Mouse (Mus musculus) heart, adult 2 months (tissue): Measurements from ENCODE around the gene Brpf3.

ENCODE experiments used
- CTCF ChIP-seq: fragments of 200-600 bp; IDR thresholded peaks from 2 replicates; pipeline ENCODE4 v1.8.1; 2022; ENCODE audit warnings: antibody characterized with exemption, mild to moderate bottlenecking, moderate library complexity
- EP300 ChIP-seq: fragments of 200-500 bp; IDR thresholded peaks from 2 replicates; pipeline ENCODE4 v1.6.1; 2011; ENCODE audit warnings: low read depth, low read length, control low read depth; ENCODE audit not compliant: insufficient read depth
- POLR2A ChIP-seq: fragments of 200-500 bp; IDR thresholded peaks from 2 replicates; pipeline ENCODE4 v1.6.1; 2011; ENCODE audit warnings: mild to moderate bottlenecking, low read depth, low read length, control low read depth; ENCODE audit not compliant: insufficient read depth

DNA sequence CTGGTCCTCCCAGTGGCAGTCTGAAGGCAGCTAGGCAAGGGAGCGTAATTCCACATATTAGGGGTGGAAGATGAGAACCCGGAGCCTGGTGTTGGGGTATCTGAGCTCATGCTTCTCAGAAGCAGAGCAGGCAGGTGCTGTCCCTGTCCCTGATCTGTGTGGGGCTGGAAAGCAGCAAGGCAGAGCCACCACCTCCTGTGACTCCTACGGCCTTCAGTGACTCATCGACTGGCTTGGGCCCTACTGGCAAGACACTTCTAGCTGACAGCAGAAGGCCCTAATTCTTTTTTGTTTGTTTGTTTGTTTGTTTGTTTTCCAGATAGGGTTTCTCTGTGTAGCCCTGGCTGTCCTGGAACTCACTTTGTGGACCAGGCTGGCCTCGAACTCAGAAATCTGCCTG, 49.6 kb downstream of the Brpf3 start:
- TF ChIP-seq CTCF, result no peak
- TF ChIP-seq POLR2A, result no peak
- TF ChIP-seq EP300, result no peak
